Mouse (Mus musculus) thymus, postnatal 0 days (tissue): ENCODE results near the gene Ttyh2. TPM values are rescaled to one million over a fixed set of nuclear protein-coding genes. Genes with fewer than 3 reads are reported as not detected.

Experiments used
- DNase-seq: peaks from one replicate; pipeline ENCODE4 v3.0.0-alpha.2; 2015; ENCODE audit warnings: low spot score
- polyA plus RNA-seq: library from polyadenylated mRNA; unstranded; fragments of >200 nt; fragmentation: Nextera tagmentation; extraction: Ambion mirVana; gene quantifications from 2 replicates; pipeline ENCODE4 v1.2.1, GENCODE M21; 2015

Ttyh2 gene
- polyA plus RNA-seq, 1 experiment from 2014 or later: 12.2 TPM

GRCm38 (mm10) chr11:114747564-114748138 lies 72.4 kb downstream of the Ttyh2 start:
- no peak for DNase-seq

GRCm38 (mm10) chr11:114764820-114765818 lies 89.9 kb downstream of the Ttyh2 start, which contains the start of gene Kif19a:
Kif19a (plus strand) TSS chr11:114765388.
- peak; percentile 9 for DNase-seq

GRCm38 (mm10) chr11:114769911-114770310 lies 94.7 kb downstream of the Ttyh2 start:
- no peak for DNase-seq

Other genes with a start within 250 kb of the Ttyh2 start
- gene Rpl38, start 6.9 kb upstream of the Ttyh2 start, polyA plus RNA-seq: 1,685 and 1,731 TPM in 2 replicates
- gene Dnaic2, start 52.0 kb downstream of the Ttyh2 start, polyA plus RNA-seq: 0.94 and 1.1 TPM in 2 replicates
- gene Kif19a, start 90.0 kb downstream of the Ttyh2 start, polyA plus RNA-seq: 0.09 TPM in 2 replicates
- 0.14 TPM in 1 of 2 replicates, not detected in the other for gene Btbd17, start 120.5 kb downstream of the Ttyh2 start, polyA plus RNA-seq
- gene Gpr142, start 123.5 kb downstream of the Ttyh2 start, polyA plus RNA-seq: not detected in 2 replicates
- 5.0 and 5.3 TPM in 2 replicates for gene Gprc5c, start 175.7 kb downstream of the Ttyh2 start, polyA plus RNA-seq
- gene Cd300a, start 214.6 kb downstream of the Ttyh2 start, polyA plus RNA-seq: 5.0 and 6.8 TPM in 2 replicates